Mouse (Mus musculus) forebrain, embryonic 13.5 days (tissue): Measurements from ENCODE around the gene Emp1. TPM values are rescaled to one million over a fixed set of nuclear protein-coding genes. Genes with fewer than 3 reads are reported as not detected.

Experiments used
- ATAC-seq: fragments of 200-750 bp; cut with Nextera tagmentation; 2 replicates; pipeline ENCODE4 v1.8.0; 2017
- H3K27ac ChIP-seq: fragments of 300-500 bp; sonication (generic); 2 replicates; pipeline ENCODE4 v1.5.1; 2015; ENCODE audit warnings: inconsistent platforms, mild to moderate bottlenecking, moderate library complexity
- H3K27me3 ChIP-seq: fragments of 300-500 bp; sonication (generic); 2 replicates; pipeline ENCODE4 v1.6.1; 2015; ENCODE audit warnings: mild to moderate bottlenecking, inconsistent platforms
- H3K36me3 ChIP-seq: fragments of 300-500 bp; sonication (generic); 2 replicates; pipeline ENCODE4 v1.6.1; 2015; ENCODE audit warnings: mild to moderate bottlenecking, inconsistent platforms; ENCODE audit not compliant: poor library complexity, severe bottlenecking
- H3K4me1 ChIP-seq: fragments of 300-500 bp; sonication (generic); 2 replicates; pipeline ENCODE4 v1.6.1; 2015; ENCODE audit warnings: inconsistent platforms
- H3K4me2 ChIP-seq: fragments of 300-500 bp; sonication (generic); 2 replicates; pipeline ENCODE4 v1.6.1; 2015; ENCODE audit warnings: inconsistent platforms, mild to moderate bottlenecking, moderate library complexity
- H3K4me3 ChIP-seq: fragments of 300-500 bp; sonication (generic); 2 replicates; pipeline ENCODE4 v1.5.1; 2015; ENCODE audit warnings: mild to moderate bottlenecking, inconsistent platforms
- H3K9ac ChIP-seq: fragments of 300-500 bp; sonication (generic); 2 replicates; pipeline ENCODE4 v1.6.1; 2015; ENCODE audit warnings: mild to moderate bottlenecking, inconsistent platforms
- H3K9me3 ChIP-seq: fragments of 300-500 bp; sonication (generic); replicated peaks from 2 replicates; pipeline ENCODE4 v1.6.1; 2016; ENCODE audit warnings: inconsistent platforms
- WGBS: fragments of 180-500 bp; shearing (Covaris S2); methylation state at CpG from one replicate; pipeline ENCODE4 v1.1.7; 2015; 5-methylcytosine and 5-hydroxymethylcytosine counted together
- polyA plus RNA-seq: library from polyadenylated mRNA; unstranded; fragments of >200 nt; fragmentation: Nextera tagmentation; extraction: Ambion mirVana; gene quantifications from 2 replicates; pipeline ENCODE4 v1.2.1, GENCODE M21; 2015

Gene Emp1
- polyA plus RNA-seq: 3.9 and 5.0 TPM in 2 replicates

DNA sequence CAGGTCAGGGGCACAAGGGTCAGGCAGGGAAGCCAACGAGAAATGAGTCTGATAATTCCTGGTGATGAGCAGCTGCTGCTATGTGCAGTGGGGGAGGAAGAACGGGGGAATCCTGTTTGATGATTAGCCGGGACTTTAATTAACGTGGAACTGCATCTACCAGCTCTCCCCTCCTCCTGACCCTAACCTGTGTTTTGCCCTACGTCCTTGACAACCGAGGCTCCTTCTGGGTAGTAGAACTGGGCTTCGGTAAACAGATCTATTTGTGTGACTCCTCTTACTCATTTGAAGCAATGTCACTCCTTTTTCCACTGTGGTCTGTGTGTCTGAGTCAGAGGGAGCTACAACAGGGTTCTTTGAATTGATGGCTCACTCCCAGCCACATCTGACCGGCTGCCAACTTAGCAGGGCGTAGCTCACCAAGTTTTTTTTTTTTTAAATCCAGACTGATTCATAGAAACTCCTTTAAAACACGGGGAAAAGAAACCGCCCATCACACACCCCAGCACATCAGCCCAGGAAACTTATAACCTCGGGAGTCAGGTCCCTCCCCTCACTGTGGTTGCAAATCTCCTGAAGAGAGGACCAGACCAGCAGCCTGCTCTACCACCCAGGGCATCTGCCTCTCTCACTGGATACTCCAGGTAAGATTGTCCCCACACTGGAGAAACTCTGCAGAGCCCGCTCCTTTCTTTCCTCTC lies at the start of gene Emp1:
Gene Emp1, plus strand, starts transcription at position 87 of the 701 bp plus-strand sequence.
- peak; percentile 53; the same call in 1 of the 2 replicates for ATAC-seq

GRCm38 (mm10) chr6:135313981-135314380 lies 48.4 kb upstream of the Emp1 start:
- no peaks in the 10 kb centered on the region for H3K27me3 ChIP-seq
- no peak overlapping the region for H3K9ac ChIP-seq
- H3K4me1 ChIP-seq: no peaks in the 10 kb centered on the region
- no peaks in the 10 kb centered on the region for H3K9me3 ChIP-seq
- no peak for ATAC-seq
- no peak overlapping the region for H3K27ac ChIP-seq
- H3K36me3 ChIP-seq: no peaks in the 10 kb centered on the region
- no peak overlapping the region for H3K4me2 ChIP-seq
- 87% methylated on average over 9 of the region's 9 CpGs for WGBS
- no peak overlapping the region for H3K4me3 ChIP-seq

More for the DNA sequence above, at the start of gene Emp1:
- Histone ChIP-seq H3K36me3 (no peaks in the 10 kb centered on the region), H3K4me1 (peaks cover 14% of the 10 kb centered on the region), H3K27ac (no peak within 1 kb of the TSS), H3K9me3 (no peaks in the 10 kb centered on the region), H3K9ac (no peak within 1 kb of the TSS), H3K27me3 (no peaks in the 10 kb centered on the region), H3K4me3 (no peak within 1 kb of the TSS), H3K4me2 (peak within 1 kb of the TSS; percentile 9; the same call in 1 of the 2 replicates)
- 36% methylated on average over 13 of the region's 13 CpGs for WGBS

GRCm38 (mm10) chr6:135316141-135316540 lies 46.2 kb upstream of the Emp1 start:
- no peak overlapping the region for H3K4me2 ChIP-seq
- H3K4me1 ChIP-seq: no peaks in the 10 kb centered on the region
- no peaks in the 10 kb centered on the region for H3K36me3 ChIP-seq
- no peaks in the 10 kb centered on the region for H3K27me3 ChIP-seq
- 89% methylated on average over 2 of the region's 2 CpGs for WGBS
- H3K27ac ChIP-seq: no peak overlapping the region
- H3K4me3 ChIP-seq: no peak overlapping the region
- no peak overlapping the region for H3K9ac ChIP-seq
- no peak for ATAC-seq
- no peaks in the 10 kb centered on the region for H3K9me3 ChIP-seq

DNA sequence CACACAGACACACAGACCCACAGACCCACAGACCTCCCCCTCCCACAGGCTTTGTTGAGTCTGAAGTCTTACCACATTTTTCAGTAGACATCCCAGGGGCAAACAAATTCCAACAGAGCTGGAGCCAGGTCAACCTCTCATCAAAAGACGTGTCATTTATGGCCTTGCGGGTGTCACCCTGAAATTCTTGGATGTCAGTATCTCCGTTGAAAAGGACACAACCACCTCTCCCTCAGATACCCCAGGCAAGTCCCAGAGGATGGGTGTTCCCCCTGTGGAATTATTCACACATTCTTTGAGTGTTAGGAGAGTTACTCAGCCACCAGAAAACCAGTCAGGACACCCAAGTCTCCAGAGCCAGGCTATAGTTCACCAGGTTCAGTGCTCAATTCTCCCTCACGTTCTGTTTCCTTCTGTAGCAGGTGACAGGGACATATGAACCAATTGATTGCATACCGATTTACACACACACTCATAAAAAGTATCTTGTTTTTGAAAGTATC lies 42.9 kb upstream of the Emp1 start:
- 88% methylated on average over 5 of the region's 5 CpGs for WGBS
- no peak overlapping the region for H3K27ac ChIP-seq

GRCm38 (mm10) chr6:135322749-135323148 lies 39.6 kb upstream of the Emp1 start:
- 70% methylated on average over 7 of the region's 7 CpGs for WGBS
- Histone ChIP-seq H3K36me3 (no peaks in the 10 kb centered on the region), H3K27ac (no peak overlapping the region), H3K9me3 (no peaks in the 10 kb centered on the region), H3K4me2 (no peak overlapping the region), H3K4me3 (no peak overlapping the region), H3K9ac (no peak overlapping the region), H3K27me3 (no peaks in the 10 kb centered on the region), H3K4me1 (peaks cover 7% of the 10 kb centered on the region)
- no peak for ATAC-seq

More for the DNA sequence above, 42.9 kb upstream of the Emp1 start:
- no peaks in the 10 kb centered on the region for H3K9me3 ChIP-seq
- no peaks in the 10 kb centered on the region for H3K27me3 ChIP-seq
- no peak for ATAC-seq
- H3K4me3 ChIP-seq: no peak overlapping the region
- H3K36me3 ChIP-seq: no peaks in the 10 kb centered on the region
- peaks cover 7% of the 10 kb centered on the region for H3K4me1 ChIP-seq
- H3K9ac ChIP-seq: no peak overlapping the region
- no peak overlapping the region for H3K4me2 ChIP-seq

- no peaks in the 10 kb centered on the region for H3K9me3 ChIP-seq
- H3K9ac ChIP-seq: no peak overlapping the region
- no peaks in the 10 kb centered on the region for H3K27me3 ChIP-seq
- H3K27ac ChIP-seq: no peak overlapping the region
- H3K4me1 ChIP-seq: peaks cover 7% of the 10 kb centered on the region
- no peaks in the 10 kb centered on the region for H3K36me3 ChIP-seq
- peak; percentile 50 for ATAC-seq
- H3K4me3 ChIP-seq: no peak overlapping the region
- 63% methylated on average over 16 of the region's 16 CpGs for WGBS
- H3K4me2 ChIP-seq: no peak overlapping the region
These were observed 38.9 kb upstream of the Emp1 start for GRCm38 (mm10) chr6:135323311-135323982.

DNA sequence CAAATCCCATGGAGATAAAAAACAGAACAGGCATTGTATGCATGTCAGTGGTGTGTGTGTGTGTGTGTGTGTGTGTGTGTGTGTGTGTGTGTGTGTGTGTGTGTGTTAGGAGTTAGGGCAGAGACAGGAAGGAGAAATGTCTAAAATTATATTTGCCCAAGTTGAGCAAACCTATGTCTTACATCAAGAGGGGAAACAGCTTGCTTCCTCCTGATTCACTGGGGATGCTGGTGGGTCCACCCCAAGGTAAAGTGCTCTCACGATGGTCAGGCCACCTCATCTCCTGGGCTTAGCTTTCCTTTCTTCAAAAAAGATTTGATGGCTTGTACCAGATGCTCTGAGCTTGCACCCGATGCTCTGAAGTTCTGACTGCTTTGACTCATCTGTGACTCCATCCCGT lies 38.2 kb upstream of the Emp1 start:
- Histone ChIP-seq H3K36me3 (no peaks in the 10 kb centered on the region), H3K27ac (no peak overlapping the region), H3K9me3 (no peaks in the 10 kb centered on the region), H3K27me3 (no peaks in the 10 kb centered on the region), H3K9ac (no peak overlapping the region), H3K4me1 (peaks cover 7% of the 10 kb centered on the region), H3K4me3 (no peak overlapping the region), H3K4me2 (no peak overlapping the region)
- 87% methylated on average over 3 of the region's 3 CpGs for WGBS
- no peak for ATAC-seq

DNA sequence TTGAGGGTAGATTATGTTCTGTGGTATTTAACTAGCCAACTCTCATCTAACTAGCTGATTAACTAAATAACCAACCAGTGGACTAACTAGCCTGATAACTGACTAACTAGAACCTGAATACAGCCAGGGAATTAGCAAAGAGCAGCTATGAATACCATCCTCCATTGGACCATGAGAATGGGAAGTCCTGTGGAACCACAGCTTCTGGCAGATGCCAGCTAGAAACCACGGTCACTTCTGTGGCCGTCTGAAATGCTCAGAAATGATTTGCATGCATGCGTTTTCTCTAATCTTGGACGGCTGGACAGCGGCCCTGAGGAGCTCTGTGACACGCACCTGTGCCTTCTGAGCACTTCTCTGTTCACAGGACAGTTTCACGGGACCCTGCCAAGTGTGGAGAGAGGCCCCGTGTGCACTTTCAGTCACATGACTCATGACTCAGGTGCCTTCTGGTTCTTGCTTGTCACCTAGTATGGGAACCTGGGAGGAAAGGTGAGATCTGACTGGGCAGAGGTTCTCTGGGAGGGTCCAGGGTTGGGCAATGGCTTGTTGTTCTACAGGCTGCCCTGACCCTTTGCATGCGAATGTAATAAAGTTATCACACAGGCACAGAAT lies 37.6 kb upstream of the Emp1 start:
- Histone ChIP-seq H3K27me3 (no peaks in the 10 kb centered on the region), H3K4me1 (peaks cover 7% of the 10 kb centered on the region), H3K9ac (no peak overlapping the region), H3K4me2 (no peak overlapping the region), H3K36me3 (no peaks in the 10 kb centered on the region), H3K27ac (no peak overlapping the region), H3K9me3 (no peaks in the 10 kb centered on the region), H3K4me3 (no peak overlapping the region)
- no peak for ATAC-seq
- WGBS: 88% methylated on average over 9 of the region's 9 CpGs

- no peaks in the 10 kb centered on the region for H3K9me3 ChIP-seq
- WGBS: 91% methylated on average over 7 of the region's 7 CpGs
- H3K4me3 ChIP-seq: no peak overlapping the region
These were observed 35.5 kb upstream of the Emp1 start for GRCm38 (mm10) chr6:135326847-135327246.

GRCm38 (mm10) chr6:135331916-135332315 lies 30.4 kb upstream of the Emp1 start:
- Histone ChIP-seq H3K27me3 (no peaks in the 10 kb centered on the region), H3K9me3 (no peaks in the 10 kb centered on the region), H3K27ac (no peak overlapping the region), H3K4me3 (no peak overlapping the region), H3K9ac (no peak overlapping the region), H3K4me1 (peaks cover 14% of the 10 kb centered on the region), H3K36me3 (no peaks in the 10 kb centered on the region), H3K4me2 (no peak overlapping the region)
- ATAC-seq: no peak
- 84% methylated on average over 4 of the region's 4 CpGs for WGBS

More at GRCm38 (mm10) chr6:135326847-135327246, 35.5 kb upstream of the Emp1 start:
- no peak overlapping the region for H3K4me2 ChIP-seq
- no peak for ATAC-seq
- no peak overlapping the region for H3K27ac ChIP-seq
- H3K9ac ChIP-seq: no peak overlapping the region
- H3K36me3 ChIP-seq: no peaks in the 10 kb centered on the region
- H3K4me1 ChIP-seq: peaks cover 7% of the 10 kb centered on the region
- H3K27me3 ChIP-seq: no peaks in the 10 kb centered on the region

- H3K4me2 ChIP-seq: peak overlapping the region; percentile 25
- H3K36me3 ChIP-seq: no peaks in the 10 kb centered on the region
- H3K4me3 ChIP-seq: no peak overlapping the region
- H3K4me1 ChIP-seq: peaks cover 14% of the 10 kb centered on the region
- 20% methylated on average over 10 of the region's 10 CpGs for WGBS
- H3K27ac ChIP-seq: no peak overlapping the region
- H3K27me3 ChIP-seq: no peaks in the 10 kb centered on the region
- ATAC-seq: peak; percentile 74
- H3K9me3 ChIP-seq: no peaks in the 10 kb centered on the region
- H3K9ac ChIP-seq: no peak overlapping the region
These were observed 29.5 kb upstream of the Emp1 start for GRCm38 (mm10) chr6:135332737-135333281.
